9 mouse cellular contexts compared by ENCODE assay signal in the genomic region with DNA sequence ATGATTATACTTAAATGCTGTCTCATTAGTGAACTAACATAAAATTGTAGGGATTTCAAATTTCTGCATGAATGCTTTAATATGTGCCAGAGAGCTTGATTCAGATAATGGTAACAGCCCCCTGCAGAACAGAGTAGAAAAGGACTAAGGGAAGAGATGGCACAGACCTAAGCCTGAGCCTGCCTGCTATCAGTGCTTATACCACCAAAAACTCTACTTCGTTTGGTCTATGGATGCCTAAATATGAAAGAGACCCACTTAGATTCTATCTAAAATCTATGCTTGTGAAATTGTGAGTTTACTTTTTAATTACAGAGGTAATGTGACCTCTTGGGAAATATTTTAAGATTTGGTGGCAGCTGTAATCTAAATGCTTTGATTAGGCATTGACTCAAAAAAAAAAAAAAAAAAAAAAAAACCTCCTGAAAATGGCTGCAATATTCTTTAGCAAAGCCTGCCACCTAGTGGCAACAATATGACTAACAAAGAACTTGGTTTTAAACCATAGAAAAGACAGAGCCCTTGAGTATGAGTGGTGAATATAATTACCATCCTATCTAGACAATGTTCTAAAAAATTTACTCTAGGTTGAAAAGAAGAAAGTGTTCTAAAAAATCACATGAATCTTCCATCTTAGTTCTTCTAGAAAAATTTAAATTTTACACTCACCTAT.
A peak's percentile ranks its signal among the peaks of the same experiment; 100 is the strongest.
DNase-seq lines count a peak whose midpoint lies in the region; ATAC-seq and TF ChIP-seq lines count a peak whose summit lies in the region.
"Had no signal": no experiment of that assay in that cellular context is flagged by ENCODE, and none has a peak within 500 bp of the region (broad histone marks: within the 10 kb centered on the region; RNA-seq: fewer than 3 reads in every experiment).

No protein-coding gene starts in this region.

- 77% methylated on average over 1 of the region's 1 CpGs for WGBS in forebrain, embryonic 11.5 days
- 79% methylated on average over 1 of the region's 1 CpGs for WGBS in forebrain, embryonic 10.5 days
- WGBS in midbrain, embryonic 11.5 days = 93% methylated on average over 1 of the region's 1 CpGs
- WGBS in midbrain, embryonic 10.5 days = 87% methylated on average over 1 of the region's 1 CpGs
- 92% methylated on average over 1 of the region's 1 CpGs for WGBS in heart, postnatal 0 days
- WGBS in lung, postnatal 0 days = 71% methylated on average over 1 of the region's 1 CpGs

- H3K4me2 ChIP-seq in forebrain, embryonic 11.5 days (ENCODE audit: low read depth, low read length, severe bottlenecking) = no peak overlapping the region
- no peak overlapping the region for H3K4me2 ChIP-seq in midbrain, embryonic 11.5 days
- H3K4me2 ChIP-seq in heart, postnatal 0 days (ENCODE audit: low read depth, low read length) = no peak overlapping the region
- no peak overlapping the region for H3K4me2 ChIP-seq in lung, postnatal 0 days (replicated peaks; ENCODE audit: low read depth, low read length)
- H3K4me2 ChIP-seq: midbrain, embryonic 12.5 days had no signal

- no peaks in the 10 kb centered on the region for H3K27me3 ChIP-seq in forebrain, embryonic 11.5 days (ENCODE audit: control insufficient read depth, insufficient read depth, low read length)
- no peaks in the 10 kb centered on the region for H3K27me3 ChIP-seq in forebrain, embryonic 10.5 days (ENCODE audit: poor library complexity, severe bottlenecking)
- no peaks in the 10 kb centered on the region for H3K27me3 ChIP-seq in midbrain, embryonic 11.5 days (ENCODE audit: control insufficient read depth, insufficient read depth, low read length)
- H3K27me3 ChIP-seq in midbrain, embryonic 10.5 days (ENCODE audit: low read depth, poor library complexity, severe bottlenecking) = no peaks in the 10 kb centered on the region
- no peaks in the 10 kb centered on the region for H3K27me3 ChIP-seq in heart, postnatal 0 days (ENCODE audit: control insufficient read depth, insufficient read depth, low read length)
- no peaks in the 10 kb centered on the region for H3K27me3 ChIP-seq in lung, postnatal 0 days (replicated peaks; ENCODE audit: insufficient read depth, low read length)
- H3K27me3 ChIP-seq: midbrain, embryonic 12.5 days had no signal

- no peaks in the 10 kb centered on the region for H3K9me3 ChIP-seq in forebrain, embryonic 11.5 days (ENCODE audit: control insufficient read depth, low read length)
- H3K9me3 ChIP-seq in forebrain, embryonic 10.5 days = no peaks in the 10 kb centered on the region
- H3K9me3 ChIP-seq in midbrain, embryonic 11.5 days (ENCODE audit: control insufficient read depth, low read length) = no peaks in the 10 kb centered on the region
- H3K9me3 ChIP-seq in midbrain, embryonic 10.5 days (replicated peaks) = no peaks in the 10 kb centered on the region
- H3K9me3 ChIP-seq in heart, postnatal 0 days (replicated peaks; ENCODE audit: control insufficient read depth, low read length) = no peaks in the 10 kb centered on the region
- H3K9me3 ChIP-seq in lung, postnatal 0 days (ENCODE audit: low read length) = no peaks in the 10 kb centered on the region
- H3K9me3 ChIP-seq: midbrain, embryonic 12.5 days had no signal

- H3K9ac ChIP-seq in forebrain, embryonic 11.5 days (ENCODE audit: low read length) = no peak overlapping the region
- H3K9ac ChIP-seq in midbrain, embryonic 11.5 days (ENCODE audit: low read length) = no peak overlapping the region
- H3K9ac ChIP-seq in heart, postnatal 0 days (replicated peaks; ENCODE audit: low read depth, low read length) = no peak overlapping the region
- no peak overlapping the region for H3K9ac ChIP-seq in lung, postnatal 0 days (replicated peaks; ENCODE audit: low read depth)
- H3K9ac ChIP-seq: midbrain, embryonic 12.5 days had no signal

- TF ChIP-seq CTCF in heart, postnatal 0 days (IDR thresholded peaks at IDR 0.05; ENCODE audit: low read depth) = peak; percentile 58
- TF ChIP-seq CTCF in lung, postnatal 0 days (IDR thresholded peaks at IDR 0.05) = peak; percentile 65

- peak; percentile 66; the same call in 1 of the 2 replicates for ATAC-seq in forebrain, embryonic 11.5 days (replicated peaks; ENCODE audit: low FRiP score)
- ATAC-seq in midbrain, embryonic 11.5 days (ENCODE audit: low FRiP score) = 0 out of 2 replicates have a peak, but pooled peaks have one; percentile 40
- no peak for ATAC-seq in heart, postnatal 0 days (ENCODE audit: insufficient read depth, low read depth)
- ATAC-seq in lung, postnatal 0 days = 0 out of 2 replicates have a peak, but pooled peaks have one; percentile 42

- no peak for TF ChIP-seq EP300 in heart, postnatal 0 days (IDR thresholded peaks at IDR 0.05; ENCODE audit: low read depth)
- no peak for TF ChIP-seq EP300 in lung, postnatal 0 days (IDR thresholded peaks at IDR 0.05)

- H3K27ac ChIP-seq in forebrain, embryonic 11.5 days (ENCODE audit: low read depth, low read length) = no peak overlapping the region
- H3K27ac ChIP-seq in forebrain, embryonic 10.5 days = no peak overlapping the region
- no peak overlapping the region for H3K27ac ChIP-seq in midbrain, embryonic 11.5 days (ENCODE audit: low read depth, low read length)
- H3K27ac ChIP-seq in midbrain, embryonic 10.5 days (replicated peaks) = no peak overlapping the region
- no peak overlapping the region for H3K27ac ChIP-seq in heart, postnatal 0 days (ENCODE audit: low read depth)
- no peak overlapping the region for H3K27ac ChIP-seq in lung, postnatal 0 days (ENCODE audit: low read length)
- H3K27ac ChIP-seq: midbrain, embryonic 12.5 days had no signal

- no peaks in the 10 kb centered on the region for H3K36me3 ChIP-seq in forebrain, embryonic 11.5 days (ENCODE audit: control insufficient read depth, insufficient read depth, low read length)
- no peaks in the 10 kb centered on the region for H3K36me3 ChIP-seq in forebrain, embryonic 10.5 days (replicated peaks)
- H3K36me3 ChIP-seq in midbrain, embryonic 11.5 days (ENCODE audit: control insufficient read depth, insufficient read depth, low read length) = no peaks in the 10 kb centered on the region
- no peaks in the 10 kb centered on the region for H3K36me3 ChIP-seq in midbrain, embryonic 10.5 days
- no peaks in the 10 kb centered on the region for H3K36me3 ChIP-seq in heart, postnatal 0 days (replicated peaks; ENCODE audit: control insufficient read depth, insufficient read depth, low read length)
- no peaks in the 10 kb centered on the region for H3K36me3 ChIP-seq in lung, postnatal 0 days (ENCODE audit: insufficient read depth, low read length)
- H3K36me3 ChIP-seq: midbrain, embryonic 12.5 days had no signal

- H3K4me1 ChIP-seq in forebrain, embryonic 11.5 days (replicated peaks; ENCODE audit: control insufficient read depth, insufficient read depth, low read length) = no peaks in the 10 kb centered on the region
- no peaks in the 10 kb centered on the region for H3K4me1 ChIP-seq in forebrain, embryonic 10.5 days
- no peaks in the 10 kb centered on the region for H3K4me1 ChIP-seq in midbrain, embryonic 11.5 days (ENCODE audit: control insufficient read depth, insufficient read depth, low read length)
- H3K4me1 ChIP-seq in midbrain, embryonic 10.5 days = no peaks in the 10 kb centered on the region
- H3K4me1 ChIP-seq in heart, postnatal 0 days (ENCODE audit: control insufficient read depth, insufficient read depth) = no peaks in the 10 kb centered on the region
- no peaks in the 10 kb centered on the region for H3K4me1 ChIP-seq in lung, postnatal 0 days (ENCODE audit: insufficient read depth, low read depth, low read length)
- H3K4me1 ChIP-seq: midbrain, embryonic 12.5 days had no signal

- no peak for DNase-seq in forebrain, embryonic 11.5 days (ENCODE audit: low spot score)
- no peak for DNase-seq in forebrain, embryonic 10.5 days (ENCODE audit: extremely low spot score, low spot score)
- DNase-seq in midbrain, embryonic 11.5 days (ENCODE audit: low spot score, missing footprints) = peak; percentile 93
- DNase-seq in midbrain, embryonic 10.5 days (ENCODE audit: low spot score) = no peak
- DNase-seq in brain, adult 2 months (ENCODE audit: low read depth, low spot score) = peak; percentile 62
- DNase-seq in heart, postnatal 0 days (ENCODE audit: low spot score) = peak; percentile 50
- DNase-seq in lung, postnatal 0 days (ENCODE audit: low spot score) = peak; percentile 75
- no peak for DNase-seq in spleen, adult 12 weeks (ENCODE audit: low spot score)

- H3K4me3 ChIP-seq in forebrain, embryonic 11.5 days (ENCODE audit: low read depth, low read length) = no peak overlapping the region
- H3K4me3 ChIP-seq in forebrain, embryonic 10.5 days = no peak overlapping the region
- no peak overlapping the region for H3K4me3 ChIP-seq in midbrain, embryonic 11.5 days (ENCODE audit: low read depth, low read length)
- H3K4me3 ChIP-seq in midbrain, embryonic 10.5 days = no peak overlapping the region
- H3K4me3 ChIP-seq in heart, postnatal 0 days (ENCODE audit: low read depth, low read length) = no peak overlapping the region
- no peak overlapping the region for H3K4me3 ChIP-seq in lung, postnatal 0 days (ENCODE audit: low read depth, low read length)
- H3K4me3 ChIP-seq: midbrain, embryonic 12.5 days had no signal

Comparison
In these comparisons a context has a peak if more than half of its experiments do, and no peak if none do; other contexts are left out.
1. DNase-seq: peak in midbrain, embryonic 11.5 days (single experiment), brain, adult 2 months (single experiment), heart, postnatal 0 days (single experiment) and lung, postnatal 0 days (single experiment); none in forebrain, embryonic 11.5 days (single experiment), forebrain, embryonic 10.5 days (single experiment), midbrain, embryonic 10.5 days (single experiment) and spleen, adult 12 weeks (single experiment).